Mouse (Mus musculus) neural tube, embryonic 11.5 days (tissue): ENCODE data around the gene Cdk12. TPM values are rescaled to one million over a fixed set of nuclear protein-coding genes. Genes with fewer than 3 reads are reported as not detected.
"Not testable (repeated sequence)": the region's sequence is repeated elsewhere in the genome, so short reads cannot be mapped to it uniquely, and the experiment has no call there.

ENCODE experiments used
- ATAC-seq: fragments of 200-750 bp; cut with Nextera tagmentation; 2 replicates; pipeline ENCODE4 v1.8.0; 2017; ENCODE audit warnings: moderate number of reproducible peaks, mild to moderate bottlenecking, moderate TSS enrichment, moderate library complexity; ENCODE audit not compliant: insufficient read depth, low FRiP score, low TSS enrichment
- DNase-seq: peaks from one replicate; pipeline ENCODE4 v3.0.0-alpha.2; 2015; ENCODE audit warnings: low spot score
- H3K27ac ChIP-seq: fragments of 300-500 bp; sonication (generic); 2 replicates; pipeline ENCODE4 v1.5.1; 2014; ENCODE audit warnings: low read depth, mild to moderate bottlenecking, low read length
- H3K27me3 ChIP-seq: fragments of 300-500 bp; sonication (generic); 2 replicates; pipeline ENCODE4 v1.6.1; 2014; ENCODE audit warnings: mild to moderate bottlenecking, low read length, mixed read lengths; ENCODE audit not compliant: control insufficient read depth, insufficient read depth
- H3K36me3 ChIP-seq: fragments of 300-500 bp; sonication (generic); 2 replicates; pipeline ENCODE4 v1.6.1; 2014; ENCODE audit warnings: mild to moderate bottlenecking, low read length, moderate library complexity, mixed read lengths; ENCODE audit not compliant: control insufficient read depth, insufficient read depth
- H3K4me1 ChIP-seq: fragments of 300-500 bp; sonication (generic); 2 replicates; pipeline ENCODE4 v1.6.1; 2014; ENCODE audit warnings: low read length, mixed read lengths; ENCODE audit not compliant: control insufficient read depth, insufficient read depth
- H3K4me2 ChIP-seq: fragments of 300-500 bp; sonication (generic); 2 replicates; pipeline ENCODE4 v1.6.1; 2014; ENCODE audit warnings: low read depth, mild to moderate bottlenecking, moderate library complexity
- H3K4me3 ChIP-seq: fragments of 300-500 bp; sonication (generic); 2 replicates; pipeline ENCODE4 v1.5.1; 2014; ENCODE audit warnings: low read depth, low read length
- H3K9ac ChIP-seq: fragments of 300-500 bp; sonication (generic); 2 replicates; pipeline ENCODE4 v1.6.1; 2014; ENCODE audit warnings: mild to moderate bottlenecking, low read length
- H3K9me3 ChIP-seq: fragments of 300-500 bp; sonication (generic); 2 replicates; pipeline ENCODE4 v1.6.1; 2016; ENCODE audit warnings: low read length; ENCODE audit not compliant: control insufficient read depth
- WGBS: fragments of 180-500 bp; shearing (Covaris S2); extraction: QIAGEN DNeasy Blood & Tissue Kit; methylation state at CpG from one replicate; pipeline ENCODE4 v1.1.7; 2014; 5-methylcytosine and 5-hydroxymethylcytosine counted together
- polyA plus RNA-seq: library from polyadenylated mRNA; unstranded; fragments of >200 nt; fragmentation: Nextera tagmentation; extraction: Ambion mirVana; gene quantifications from 2 replicates; pipeline ENCODE4 v1.2.1, GENCODE M21; 2014

Cdk12 gene
- polyA plus RNA-seq: 13.1 TPM in 2 replicates

DNA sequence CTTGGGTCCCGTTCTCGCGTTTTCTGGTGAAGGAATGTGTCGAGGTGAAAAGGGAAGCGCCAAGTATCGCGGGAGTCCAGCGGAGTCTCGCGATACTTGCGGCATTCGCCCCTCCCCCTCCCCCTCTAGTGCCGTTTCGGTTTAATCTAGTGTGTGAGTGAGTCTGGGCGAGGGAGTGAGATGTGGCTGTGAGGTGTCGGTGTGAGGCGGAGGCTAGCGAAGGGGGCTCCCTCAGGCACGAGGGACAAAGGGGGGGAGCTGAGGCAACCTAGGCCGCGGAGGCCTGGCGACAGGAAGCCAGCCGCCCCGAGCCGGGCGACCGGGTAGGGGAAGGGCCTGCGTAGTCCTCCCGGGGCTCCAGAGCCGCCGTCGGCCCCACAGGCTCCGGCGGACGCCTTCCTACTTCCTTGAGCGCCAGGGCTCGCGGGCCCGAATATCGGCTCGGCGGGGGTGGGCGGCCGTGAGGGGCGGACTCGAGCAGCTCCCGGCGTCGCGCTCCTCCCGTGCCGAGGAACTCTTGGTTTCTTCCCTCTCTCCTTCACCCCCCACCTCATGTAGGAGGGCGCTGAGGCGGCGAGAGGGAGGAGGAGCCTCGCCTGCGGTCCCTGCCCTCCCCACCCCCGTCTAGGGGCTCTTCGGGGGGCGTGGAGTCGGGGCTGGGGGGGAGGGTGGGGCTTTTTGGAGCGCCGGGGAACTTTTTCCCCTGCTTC lies at the start of gene Cdk12:
Gene Cdk12, plus strand, starts transcription at position 419 of the 710 bp plus-strand sequence.
- DNase-seq (peak; percentile 99), ATAC-seq (peak; percentile 96)
- WGBS: under 1% methylated on average over 52 of the region's 63 CpGs
- no peaks in the 10 kb centered on the region for H3K9me3 ChIP-seq
- peak within 1 kb of the TSS; percentile 99 for H3K9ac ChIP-seq
- H3K4me1 ChIP-seq: no peaks in the 10 kb centered on the region; the same call in 1 of the 2 replicates
- peak within 1 kb of the TSS; percentile 100 for H3K27ac ChIP-seq
- no peaks in the 10 kb centered on the region; the same call in 1 of the 2 replicates for H3K36me3 ChIP-seq
- H3K4me2 ChIP-seq: peak within 1 kb of the TSS; percentile 69
- H3K4me3 ChIP-seq: peak within 1 kb of the TSS; percentile 90
- no peaks in the 10 kb centered on the region for H3K27me3 ChIP-seq

DNA sequence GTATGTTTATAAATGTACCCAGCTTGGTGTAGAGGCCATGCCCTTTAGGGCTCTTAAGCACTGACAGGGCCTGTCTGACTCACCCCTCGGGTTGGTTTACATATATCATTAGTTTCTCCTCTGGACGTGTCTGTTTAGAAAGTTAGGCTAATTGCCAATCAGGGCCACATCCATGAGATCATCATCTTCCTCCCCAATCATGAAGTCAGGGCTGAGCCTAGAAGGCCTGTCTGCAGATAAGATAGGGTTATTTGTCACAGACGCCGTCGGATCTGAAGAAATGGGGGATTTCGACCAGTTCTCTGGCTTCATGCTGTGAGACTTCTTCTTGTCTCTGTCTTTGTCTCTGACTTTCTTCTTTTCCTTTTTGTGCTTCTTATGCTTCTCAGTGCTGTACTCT lies 47.8 kb upstream of the Cdk12 start:
- no peak overlapping the region for H3K27ac ChIP-seq
- H3K4me3 ChIP-seq: no peak overlapping the region
- 87% methylated on average over 6 of the region's 6 CpGs for WGBS
- no peak overlapping the region for H3K9ac ChIP-seq
- DNase-seq: no peak
- H3K27me3 ChIP-seq: no peaks in the 10 kb centered on the region
- H3K36me3 ChIP-seq: peaks cover 21% of the 10 kb centered on the region
- no peaks in the 10 kb centered on the region for H3K4me1 ChIP-seq
- no peak for ATAC-seq
- H3K9me3 ChIP-seq: no peaks in the 10 kb centered on the region
- no peak overlapping the region for H3K4me2 ChIP-seq

DNA sequence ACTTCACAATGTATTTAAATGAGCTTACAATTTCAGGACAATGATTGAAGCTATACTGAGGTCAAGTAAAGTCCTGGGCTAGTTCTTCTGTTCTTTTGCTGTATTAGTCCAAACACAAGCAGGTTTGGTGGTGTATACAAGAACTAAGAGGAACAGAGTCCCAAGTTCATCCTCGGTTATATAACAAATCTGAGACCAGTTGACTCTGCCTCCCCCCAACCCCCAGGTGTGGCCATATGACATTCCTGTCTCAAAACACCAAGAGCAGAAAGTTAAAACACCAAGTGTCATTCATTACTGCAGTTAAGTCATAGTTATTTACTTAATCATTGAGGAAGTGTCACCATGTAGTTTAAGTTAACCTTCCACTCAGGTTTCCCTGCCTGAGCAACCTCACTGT lies 34.5 kb upstream of the Cdk12 start:
- peaks cover 11% of the 10 kb centered on the region; the same call in 1 of the 2 replicates for H3K36me3 ChIP-seq
- WGBS: 93% methylated on average over 1 of the region's 1 CpGs
- ATAC-seq: no peak

DNA sequence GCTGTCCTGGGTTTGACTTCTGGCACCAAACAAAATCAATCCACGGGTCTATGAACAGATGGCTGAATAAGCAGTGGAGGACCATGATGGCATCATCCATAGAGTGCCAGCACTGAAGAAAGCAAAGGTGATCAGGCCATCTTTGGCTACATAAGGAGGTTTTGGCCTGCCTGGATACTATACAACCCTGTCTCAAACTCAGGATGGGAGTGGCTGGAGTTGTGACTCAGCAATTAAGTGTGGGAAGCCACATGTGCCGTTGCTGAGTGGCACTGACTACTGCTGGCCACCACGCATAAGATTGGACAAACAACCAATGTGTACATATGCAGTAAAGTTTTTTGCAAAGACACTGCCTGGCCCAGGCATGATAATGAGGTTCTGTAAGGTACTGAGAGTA lies 20.7 kb upstream of the Cdk12 start:
- not testable (repeated sequence) for H3K4me2 ChIP-seq, ATAC-seq, H3K9me3 ChIP-seq, H3K9ac ChIP-seq, H3K27me3 ChIP-seq, H3K27ac ChIP-seq, H3K4me1 ChIP-seq, DNase-seq, H3K4me3 ChIP-seq
- H3K36me3 ChIP-seq: peaks cover 24% of the 10 kb centered on the region
- WGBS: 94% methylated on average over 3 of the region's 3 CpGs

More for the DNA sequence above, 34.5 kb upstream of the Cdk12 start:
- Histone ChIP-seq H3K9me3 (no peaks in the 10 kb centered on the region), H3K27ac (no peak overlapping the region), H3K4me2 (no peak overlapping the region), H3K27me3 (no peaks in the 10 kb centered on the region), H3K9ac (no peak overlapping the region), H3K4me1 (no peaks in the 10 kb centered on the region), H3K4me3 (no peak overlapping the region)
- no peak for DNase-seq

DNA sequence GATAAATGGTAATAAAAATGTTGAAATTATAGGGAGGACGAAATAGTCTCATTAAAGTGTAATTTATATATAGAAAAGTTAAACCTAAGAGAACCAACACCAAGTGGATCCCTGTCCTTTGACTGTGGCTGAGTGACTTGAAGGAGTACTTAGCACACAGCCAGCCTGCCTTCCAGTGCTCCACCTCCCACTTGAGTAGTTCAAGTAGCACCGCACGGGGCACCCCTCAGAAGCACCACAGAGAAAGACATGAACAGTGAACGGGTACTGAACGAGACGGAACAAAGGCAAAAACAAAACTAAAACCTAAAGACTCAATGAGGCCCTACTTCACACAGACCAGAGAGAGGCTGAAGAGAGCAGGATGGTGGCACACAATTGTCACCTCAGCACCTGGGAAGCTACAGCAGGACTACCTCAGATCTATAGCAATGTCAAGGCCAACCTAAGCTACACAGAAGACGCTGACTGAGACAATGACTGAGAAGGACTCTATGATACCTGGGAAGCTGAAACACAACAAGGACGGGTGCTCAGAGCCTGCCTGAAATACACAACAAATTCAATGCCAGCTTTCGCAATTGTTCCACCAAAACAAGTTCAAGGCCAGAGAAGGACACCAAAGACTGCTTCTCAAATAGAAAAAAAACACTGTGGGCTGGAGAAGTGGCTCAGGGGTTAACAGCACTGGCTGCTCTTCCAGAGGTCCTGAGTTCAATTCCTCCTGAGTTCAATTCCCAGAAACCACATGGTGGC lies 15.0 kb upstream of the Cdk12 start:
- no peak overlapping the region for H3K9ac ChIP-seq
- 94% methylated on average over 9 of the region's 9 CpGs for WGBS
- H3K4me1 ChIP-seq: peaks cover 3% of the 10 kb centered on the region; the same call in 1 of the 2 replicates
- H3K9me3 ChIP-seq: no peaks in the 10 kb centered on the region
- no peaks in the 10 kb centered on the region for H3K27me3 ChIP-seq
- peaks cover 20% of the 10 kb centered on the region for H3K36me3 ChIP-seq
- H3K4me3 ChIP-seq: no peak overlapping the region
- H3K27ac ChIP-seq: no peak overlapping the region
- ATAC-seq (no peak), DNase-seq (no peak)
- H3K4me2 ChIP-seq: no peak overlapping the region

DNA sequence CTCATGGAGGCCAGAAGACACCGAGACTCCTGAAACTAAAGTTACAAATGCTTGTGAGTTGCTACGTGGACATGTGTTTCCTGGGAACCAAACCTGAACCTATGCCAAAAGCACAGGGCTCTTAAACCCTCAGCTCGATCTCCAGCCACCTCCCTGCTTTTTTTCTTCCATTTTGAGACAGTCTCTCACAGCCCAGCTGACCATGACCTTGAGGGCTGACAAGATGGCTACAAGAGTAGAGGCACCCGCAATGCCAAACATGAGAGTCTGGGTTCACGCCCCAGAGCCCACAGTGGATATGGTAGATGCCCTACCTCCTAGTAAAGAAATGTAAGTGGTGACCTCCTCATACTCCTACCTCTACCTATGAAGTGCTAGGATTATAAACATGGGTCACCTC lies 12.0 kb upstream of the Cdk12 start:
- Histone ChIP-seq H3K9ac (no peak overlapping the region), H3K4me2 (no peak overlapping the region), H3K27me3 (no peaks in the 10 kb centered on the region), H3K27ac (no peak overlapping the region), H3K36me3 (peaks cover 8% of the 10 kb centered on the region; the same call in 1 of the 2 replicates), H3K4me1 (peaks cover 3% of the 10 kb centered on the region; the same call in 1 of the 2 replicates), H3K9me3 (no peaks in the 10 kb centered on the region), H3K4me3 (no peak overlapping the region)
- 95% methylated on average over 5 of the region's 5 CpGs for WGBS
- no peak for DNase-seq
- no peak for ATAC-seq

DNA sequence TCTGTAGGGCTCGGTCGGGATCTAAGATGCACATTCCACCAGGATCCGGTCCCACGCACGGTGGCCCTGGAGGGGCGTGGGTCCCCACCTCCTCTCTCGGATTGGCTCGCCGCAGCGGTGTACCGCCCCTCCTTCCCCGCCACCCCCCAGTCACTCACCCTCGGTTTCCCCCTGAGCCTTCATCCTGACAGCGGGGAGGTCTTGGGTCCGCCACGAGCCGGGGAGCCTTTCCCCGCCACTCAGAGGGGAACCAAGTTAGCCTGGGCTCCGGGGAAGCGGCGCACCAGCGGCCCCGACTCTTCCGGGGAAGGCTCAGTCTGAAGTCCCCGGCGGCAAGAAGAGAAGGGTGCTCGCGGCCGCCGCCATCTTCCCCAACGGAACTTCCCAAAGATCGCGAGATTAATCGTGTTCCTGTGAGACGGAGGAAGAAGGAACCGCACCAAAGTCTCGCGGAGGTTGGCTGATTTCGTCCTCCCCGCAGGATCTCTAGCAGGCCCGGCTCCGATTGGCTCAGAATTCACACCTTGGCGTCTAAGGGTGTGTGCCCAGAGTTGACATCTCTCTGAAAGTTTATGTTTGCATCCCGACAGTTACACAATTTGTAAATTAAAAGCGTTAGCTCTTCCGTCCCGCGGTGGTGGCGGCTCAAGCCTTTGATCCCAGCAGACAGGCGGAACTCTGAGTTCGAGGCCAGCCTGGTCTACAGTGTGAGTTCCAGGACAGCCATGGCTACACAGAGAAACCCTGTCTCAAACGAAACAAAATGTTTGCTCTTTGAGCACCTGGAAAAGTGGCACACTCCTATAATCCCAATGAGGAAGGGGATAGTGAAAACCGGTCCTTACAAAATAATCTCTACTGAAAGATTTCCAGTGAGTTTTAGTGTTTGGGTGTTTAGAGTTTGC lies 9.7 kb upstream of the Cdk12 start, which contains the start of gene Med1:
Gene Med1, minus strand, starts transcription at position 393 of the 905 bp plus-strand sequence.
- peak within 1 kb of the TSS; percentile 83 for H3K9ac ChIP-seq
- peaks cover 3% of the 10 kb centered on the region; the same call in 1 of the 2 replicates for H3K4me1 ChIP-seq
- H3K27ac ChIP-seq: peak within 1 kb of the TSS; percentile 63
- H3K9me3 ChIP-seq: no peaks in the 10 kb centered on the region
- H3K36me3 ChIP-seq: peaks cover 8% of the 10 kb centered on the region; the same call in 1 of the 2 replicates
- peak; percentile 84 for ATAC-seq
- under 1% methylated on average over 53 of the region's 53 CpGs for WGBS
- H3K4me3 ChIP-seq: peak within 1 kb of the TSS; percentile 85
- peak; percentile 94 for DNase-seq
- peak within 1 kb of the TSS; percentile 66 for H3K4me2 ChIP-seq
- H3K27me3 ChIP-seq: no peaks in the 10 kb centered on the region
